Mouse (Mus musculus): ENCODE measurements around the gene Tgm4. TPM values are rescaled to one million over a fixed set of nuclear protein-coding genes. Genes with fewer than 3 reads are reported as not detected.

Gene Tgm4
- polyA plus RNA-seq, 1 experiment from 2014 or later: 0.43 TPM

- under 1% methylated on average over 79 of the region's 79 CpGs for WGBS
These were observed 78.4 kb downstream of the Tgm4 start, which contains the start of the genes Zdhhc3 and Exosc7 for GRCm38 (mm10) chr9:123112805-123113521. Gene Zdhhc3, minus strand, starts transcription at chr9:123113205. Gene Exosc7, plus strand, starts transcription at chr9:123113215.

GRCm38 (mm10) chr9:123113931-123114330 lies 79.4 kb downstream of the Tgm4 start:
- Histone ChIP-seq H3K36me3 (ENCODE audit: control insufficient read depth, insufficient read depth, low read length) (peaks cover under 1% of the 10 kb centered on the region; the same call in 1 of the 2 replicates), H3K9ac (ENCODE audit: low read length) (peak overlapping the region; percentile 94), H3K9me3 (ENCODE audit: control insufficient read depth, low read length) (no peaks in the 10 kb centered on the region), H3K27me3 (ENCODE audit: control insufficient read depth, insufficient read depth, low read length) (no peaks in the 10 kb centered on the region), H3K4me1 (ENCODE audit: control insufficient read depth, insufficient read depth, low read length) (peaks cover 12% of the 10 kb centered on the region), H3K27ac (replicated peaks; ENCODE audit: low read depth, low read length) (no peak overlapping the region), H3K4me2 (ENCODE audit: low read depth, severe bottlenecking) (peak overlapping the region; percentile 70), H3K4me3 (ENCODE audit: low read depth, low read length) (peak overlapping the region; percentile 86)
- ATAC-seq (ENCODE audit: insufficient number of reproducible peaks, low FRiP score, low TSS enrichment, low read depth) (no peak), DNase-seq (ENCODE audit: low spot score) (no peak)
- WGBS: 75% methylated on average over 6 of the region's 6 CpGs

More at GRCm38 (mm10) chr9:123112805-123113521, 78.4 kb downstream of the Tgm4 start, which contains the start of the genes Zdhhc3 and Exosc7:
- H3K27ac ChIP-seq (replicated peaks; ENCODE audit: low read depth, low read length): peak within 1 kb of the TSS; percentile 72
- peak within 1 kb of the TSS; percentile 86 for H3K4me3 ChIP-seq (ENCODE audit: low read depth, low read length)
- DNase-seq (ENCODE audit: low spot score) (peak; percentile 88), ATAC-seq (ENCODE audit: insufficient number of reproducible peaks, low FRiP score, low TSS enrichment, low read depth) (peak; percentile 94)
- peaks cover 12% of the 10 kb centered on the region for H3K4me1 ChIP-seq (ENCODE audit: control insufficient read depth, insufficient read depth, low read length)
- peak within 1 kb of the TSS; percentile 94 for H3K9ac ChIP-seq (ENCODE audit: low read length)
- no peaks in the 10 kb centered on the region; the same call in 1 of the 2 replicates for H3K36me3 ChIP-seq (ENCODE audit: control insufficient read depth, insufficient read depth, low read length)
- H3K27me3 ChIP-seq (ENCODE audit: control insufficient read depth, insufficient read depth, low read length): no peaks in the 10 kb centered on the region
- H3K9me3 ChIP-seq (ENCODE audit: control insufficient read depth, low read length): no peaks in the 10 kb centered on the region
- H3K4me2 ChIP-seq (ENCODE audit: low read depth, severe bottlenecking): peak within 1 kb of the TSS; percentile 70

GRCm38 (mm10) chr9:123115566-123115965 lies 81.0 kb downstream of the Tgm4 start:
- Histone ChIP-seq H3K36me3 (ENCODE audit: control insufficient read depth, insufficient read depth, low read length) (peaks cover 7% of the 10 kb centered on the region; the same call in 1 of the 2 replicates), H3K9me3 (ENCODE audit: control insufficient read depth, low read length) (no peaks in the 10 kb centered on the region), H3K9ac (ENCODE audit: low read length) (no peak overlapping the region), H3K4me2 (ENCODE audit: low read depth, severe bottlenecking) (no peak overlapping the region), H3K27me3 (ENCODE audit: control insufficient read depth, insufficient read depth, low read length) (no peaks in the 10 kb centered on the region), H3K4me1 (ENCODE audit: control insufficient read depth, insufficient read depth, low read length) (peaks cover 12% of the 10 kb centered on the region), H3K27ac (replicated peaks; ENCODE audit: low read depth, low read length) (no peak overlapping the region), H3K4me3 (ENCODE audit: low read depth, low read length) (no peak overlapping the region)
- 80% methylated on average over 1 of the region's 1 CpGs for WGBS
- ATAC-seq (ENCODE audit: insufficient number of reproducible peaks, low FRiP score, low TSS enrichment, low read depth): no peak
- DNase-seq (ENCODE audit: low spot score): no peak

Other genes with a start within 250 kb of the Tgm4 start
- 5.7 TPM in 2 replicates for gene Tcaim, start 229.2 kb upstream of the Tgm4 start, polyA plus RNA-seq (2014; fragmentation: Nextera tagmentation; extraction: Ambion mirVana)
- gene Gm35549, start 190.7 kb upstream of the Tgm4 start, polyA plus RNA-seq (2014; fragmentation: Nextera tagmentation; extraction: Ambion mirVana): not detected in 2 replicates
- 65.2 and 72.5 TPM in 2 replicates for gene Zfp445, start 168.7 kb upstream of the Tgm4 start, polyA plus RNA-seq (2014; fragmentation: Nextera tagmentation; extraction: Ambion mirVana)
- gene Zkscan7, start 149.0 kb upstream of the Tgm4 start, polyA plus RNA-seq (2014; fragmentation: Nextera tagmentation; extraction: Ambion mirVana): 1.9 and 2.6 TPM in 2 replicates
- 33.6 and 35.4 TPM in 2 replicates for gene Zfp105, start 111.7 kb upstream of the Tgm4 start, polyA plus RNA-seq (2014; fragmentation: Nextera tagmentation; extraction: Ambion mirVana)
- 32.3 and 33.5 TPM in 2 replicates for gene 1110059G10Rik, start 83.7 kb upstream of the Tgm4 start, polyA plus RNA-seq (2014; fragmentation: Nextera tagmentation; extraction: Ambion mirVana)
- gene Kif15, start 83.7 kb upstream of the Tgm4 start, polyA plus RNA-seq (2014; fragmentation: Nextera tagmentation; extraction: Ambion mirVana): 71.1 and 81.9 TPM in 2 replicates
- 12.5 TPM in 2 replicates for gene Tmem42, start 13.4 kb upstream of the Tgm4 start, polyA plus RNA-seq (2014; fragmentation: Nextera tagmentation; extraction: Ambion mirVana)
- 47.5 and 51.8 TPM in 2 replicates for gene Zdhhc3, start 78.5 kb downstream of the Tgm4 start, polyA plus RNA-seq (2014; fragmentation: Nextera tagmentation; extraction: Ambion mirVana)
- gene Exosc7, start 78.5 kb downstream of the Tgm4 start, polyA plus RNA-seq (2014; fragmentation: Nextera tagmentation; extraction: Ambion mirVana): 104 and 109 TPM in 2 replicates
- not detected in 2 replicates for gene Clec3b, start 116.2 kb downstream of the Tgm4 start, polyA plus RNA-seq (2014; fragmentation: Nextera tagmentation; extraction: Ambion mirVana)
- 2.5 and 2.7 TPM in 2 replicates for gene Cdcp1, start 181.3 kb downstream of the Tgm4 start, polyA plus RNA-seq (2014; fragmentation: Nextera tagmentation; extraction: Ambion mirVana)
- 4.4 and 5.4 TPM in 2 replicates for gene Tmem158, start 226.0 kb downstream of the Tgm4 start, polyA plus RNA-seq (2014; fragmentation: Nextera tagmentation; extraction: Ambion mirVana)

Measured in limb, embryonic 11.5 days (tissue).